Mouse (Mus musculus) E14TG2a.4 (cell line): Measurements from ENCODE around the gene Irak2.

Experiments
- CTCF ChIP-seq: conservative IDR thresholded peaks from 2 replicates; pipeline ENCODE4 v1.5.1; 2014; ENCODE audit warnings: low read length
- NANOG ChIP-seq: IDR thresholded peaks from 2 replicates; pipeline ENCODE4 v1.6.1; 2014; ENCODE audit warnings: borderline replicate concordance, low read length, mixed read lengths
- POU5F1 ChIP-seq: IDR thresholded peaks from 2 replicates; pipeline ENCODE4 v1.6.1; 2014; ENCODE audit warnings: low read length, borderline replicate concordance

DNA sequence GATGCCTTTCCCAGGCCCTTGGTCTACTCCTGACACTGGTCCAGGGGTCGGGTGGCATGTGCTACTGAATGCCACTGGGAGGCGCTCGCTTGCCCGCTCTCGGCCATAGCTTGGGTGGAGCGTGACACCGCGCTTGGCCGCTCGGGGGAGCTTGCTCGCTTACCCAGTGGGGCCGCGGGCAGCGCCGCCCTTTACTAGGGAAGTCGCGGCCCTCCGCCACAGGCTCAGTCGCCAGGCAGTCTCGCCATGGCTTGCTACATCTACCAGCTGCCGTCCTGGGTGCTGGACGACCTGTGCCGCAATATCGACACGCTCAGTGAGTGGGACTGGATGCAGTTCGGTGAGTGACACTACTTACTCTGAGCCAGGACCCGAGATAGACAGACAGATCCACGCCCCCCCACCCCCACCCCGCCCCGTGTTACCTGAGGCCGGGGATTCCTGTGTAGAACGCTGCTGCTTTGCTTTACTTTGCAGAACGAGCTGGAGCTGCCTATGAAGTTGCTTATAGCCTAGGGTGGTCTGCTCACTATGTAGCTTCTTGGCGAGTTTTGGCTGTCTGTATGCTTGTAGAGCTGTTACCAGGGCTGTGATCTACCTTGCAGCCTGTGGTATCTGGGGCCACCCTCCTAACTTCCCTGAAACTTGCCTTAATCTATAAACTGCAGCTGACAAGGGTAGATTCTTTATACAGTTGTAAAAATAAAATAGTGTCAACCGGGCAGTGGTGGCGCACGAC is at the start of gene Irak2:
- TF ChIP-seq CTCF (peak; percentile 62), POU5F1 (no peak), NANOG (no peak)
